Mouse (Mus musculus) neural tube, embryonic 13.5 days (tissue): ENCODE results near the gene Rnf152. TPM values are rescaled to one million over a fixed set of nuclear protein-coding genes. Genes with fewer than 3 reads are reported as not detected.

Experiments used
- ATAC-seq: fragments of 200-750 bp; cut with Nextera tagmentation; 2 replicates; pipeline ENCODE4 v1.8.0; 2017; ENCODE audit warnings: low read depth, mild to moderate bottlenecking, moderate TSS enrichment, moderate library complexity
- H3K27ac ChIP-seq: fragments of 300-500 bp; sonication (generic); replicated peaks from 2 replicates; pipeline ENCODE4 v1.5.1; 2015; ENCODE audit warnings: moderate library complexity, mild to moderate bottlenecking, inconsistent platforms
- H3K27me3 ChIP-seq: fragments of 300-500 bp; sonication (generic); 2 replicates; pipeline ENCODE4 v1.6.1; 2015; ENCODE audit warnings: mild to moderate bottlenecking, inconsistent platforms
- H3K36me3 ChIP-seq: fragments of 300-500 bp; sonication (generic); 2 replicates; pipeline ENCODE4 v1.6.1; 2015; ENCODE audit warnings: mild to moderate bottlenecking, inconsistent platforms
- H3K4me1 ChIP-seq: fragments of 300-500 bp; sonication (generic); replicated peaks from 2 replicates; pipeline ENCODE4 v1.6.1; 2015; ENCODE audit warnings: inconsistent platforms
- H3K4me2 ChIP-seq: fragments of 300-500 bp; sonication (generic); 2 replicates; pipeline ENCODE4 v1.6.1; 2015; ENCODE audit warnings: inconsistent platforms, mild to moderate bottlenecking, moderate library complexity
- H3K4me3 ChIP-seq: fragments of 300-500 bp; sonication (generic); 2 replicates; pipeline ENCODE4 v1.5.1; 2015; ENCODE audit warnings: mild to moderate bottlenecking, inconsistent platforms
- H3K9ac ChIP-seq: fragments of 300-500 bp; sonication (generic); 2 replicates; pipeline ENCODE4 v1.6.1; 2015; ENCODE audit warnings: moderate library complexity, mild to moderate bottlenecking, inconsistent platforms
- H3K9me3 ChIP-seq: fragments of 300-500 bp; sonication (generic); 2 replicates; pipeline ENCODE4 v1.6.1; 2016; ENCODE audit warnings: inconsistent platforms
- WGBS: fragments of 180-500 bp; shearing (Covaris S2); methylation state at CpG from one replicate; pipeline ENCODE4 v1.1.7; 2015; 5-methylcytosine and 5-hydroxymethylcytosine counted together
- polyA plus RNA-seq: library from polyadenylated mRNA; unstranded; fragments of >200 nt; fragmentation: Nextera tagmentation; extraction: Ambion mirVana; gene quantifications from 2 replicates; pipeline ENCODE4 v1.2.1, GENCODE M21; 2015

Rnf152 gene
- polyA plus RNA-seq, 1 experiment from 2014 or later, result 10.7 TPM

GRCm38 (mm10) chr1:105340943-105341342 lies 15.6 kb downstream of the Rnf152 start:
- Histone ChIP-seq H3K4me3 (no peak overlapping the region), H3K27me3 (no peaks in the 10 kb centered on the region), H3K9ac (no peak overlapping the region), H3K4me2 (no peak overlapping the region), H3K27ac (no peak overlapping the region), H3K4me1 (no peaks in the 10 kb centered on the region), H3K36me3 (no peaks in the 10 kb centered on the region), H3K9me3 (no peaks in the 10 kb centered on the region)
- ATAC-seq, result no peak

DNA sequence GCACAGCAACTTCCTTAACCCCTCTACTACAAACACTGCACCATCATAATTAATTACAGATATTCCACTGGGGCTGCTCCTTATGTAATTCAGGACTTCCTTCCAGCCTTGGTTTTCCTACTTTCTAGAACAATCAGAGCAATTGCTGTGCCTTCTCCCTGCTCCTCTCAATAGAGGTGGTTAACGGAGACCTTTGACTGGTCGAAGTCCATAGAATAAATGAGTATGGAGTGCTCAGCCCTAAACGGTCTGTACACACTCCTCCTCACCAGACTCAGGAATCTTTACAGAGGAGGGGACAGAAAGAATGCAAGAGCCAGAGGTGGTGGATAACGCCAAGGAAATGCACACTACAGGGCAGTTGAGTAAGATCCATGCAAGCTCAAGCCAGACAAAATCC lies 19.1 kb downstream of the Rnf152 start:
- WGBS, result 83% methylated on average over 4 of the region's 4 CpGs
- ATAC-seq, result no peak
- no peak overlapping the region for H3K9ac ChIP-seq
- H3K4me2 ChIP-seq, result no peak overlapping the region
- H3K36me3 ChIP-seq, result no peaks in the 10 kb centered on the region
- no peak overlapping the region for H3K27ac ChIP-seq
- H3K9me3 ChIP-seq, result no peaks in the 10 kb centered on the region
- no peaks in the 10 kb centered on the region for H3K27me3 ChIP-seq
- H3K4me3 ChIP-seq, result no peak overlapping the region
- H3K4me1 ChIP-seq, result no peaks in the 10 kb centered on the region

GRCm38 (mm10) chr1:105336096-105336495 lies 20.4 kb downstream of the Rnf152 start:
- H3K9ac ChIP-seq, result no peak overlapping the region
- no peaks in the 10 kb centered on the region for H3K9me3 ChIP-seq
- H3K4me3 ChIP-seq, result no peak overlapping the region
- no peaks in the 10 kb centered on the region for H3K36me3 ChIP-seq
- H3K4me1 ChIP-seq, result no peaks in the 10 kb centered on the region
- ATAC-seq, result no peak
- H3K27ac ChIP-seq, result no peak overlapping the region
- 88% methylated on average over 5 of the region's 5 CpGs for WGBS
- H3K27me3 ChIP-seq, result no peaks in the 10 kb centered on the region
- no peak overlapping the region for H3K4me2 ChIP-seq

- 85% methylated on average over 8 of the region's 8 CpGs for WGBS
- Histone ChIP-seq H3K4me1 (no peaks in the 10 kb centered on the region), H3K27ac (no peak overlapping the region), H3K4me3 (no peak overlapping the region), H3K36me3 (no peaks in the 10 kb centered on the region), H3K27me3 (no peaks in the 10 kb centered on the region), H3K4me2 (no peak overlapping the region), H3K9ac (no peak overlapping the region), H3K9me3 (no peaks in the 10 kb centered on the region)
- ATAC-seq, result no peak
Observed at GRCm38 (mm10) chr1:105332087-105332731, 24.3 kb downstream of the Rnf152 start.

- WGBS, result 48% methylated on average over 5 of the region's 5 CpGs
- no peak overlapping the region for H3K9ac ChIP-seq
- H3K4me1 ChIP-seq, result no peaks in the 10 kb centered on the region
- ATAC-seq, result no peak
- no peaks in the 10 kb centered on the region for H3K9me3 ChIP-seq
- H3K27me3 ChIP-seq, result no peaks in the 10 kb centered on the region
- no peaks in the 10 kb centered on the region for H3K36me3 ChIP-seq
- H3K4me3 ChIP-seq, result no peak overlapping the region
- H3K27ac ChIP-seq, result no peak overlapping the region
- H3K4me2 ChIP-seq, result no peak overlapping the region
Observed at GRCm38 (mm10) chr1:105331605-105332004, 24.9 kb downstream of the Rnf152 start.

DNA sequence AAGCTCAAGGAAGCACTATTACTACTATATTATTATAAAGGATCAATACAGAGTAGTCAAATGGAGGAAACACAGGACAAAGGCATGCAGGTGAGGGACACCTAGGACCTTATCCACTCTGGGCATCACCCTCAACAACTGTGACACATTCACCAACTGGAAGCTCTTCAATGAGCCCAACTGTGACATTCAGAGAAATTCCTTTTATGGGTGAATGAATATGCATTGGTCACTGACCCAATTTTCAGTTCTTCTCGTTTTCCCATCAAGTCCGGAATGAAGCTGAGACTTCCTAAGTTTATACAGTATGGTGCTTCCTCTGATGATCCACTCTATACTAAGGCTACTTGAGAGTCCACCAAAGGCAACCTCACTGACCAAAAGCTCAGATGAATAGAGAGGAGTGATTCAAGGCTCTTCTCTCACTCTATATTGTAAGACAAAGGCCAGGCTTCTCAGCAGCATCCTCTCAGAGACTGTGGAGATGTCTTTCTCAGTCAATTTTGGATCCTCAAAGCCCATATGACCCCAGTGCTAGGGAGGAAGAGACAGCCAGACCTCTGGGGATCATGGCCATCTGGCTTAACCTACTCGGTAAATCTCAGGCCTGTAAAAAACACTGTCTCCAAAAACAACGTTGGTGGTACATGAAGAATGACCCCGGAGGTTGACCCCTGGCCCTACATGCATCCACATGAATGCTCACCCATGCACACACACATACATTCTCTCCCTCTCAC lies 25.8 kb downstream of the Rnf152 start:
- 76% methylated on average over 5 of the region's 5 CpGs for WGBS
- H3K9ac ChIP-seq, result no peak overlapping the region
- no peak overlapping the region for H3K4me2 ChIP-seq
- H3K4me1 ChIP-seq, result no peaks in the 10 kb centered on the region
- H3K36me3 ChIP-seq, result no peaks in the 10 kb centered on the region
- H3K4me3 ChIP-seq, result no peak overlapping the region
- no peaks in the 10 kb centered on the region for H3K27me3 ChIP-seq
- no peaks in the 10 kb centered on the region for H3K9me3 ChIP-seq
- ATAC-seq, result no peak
- no peak overlapping the region for H3K27ac ChIP-seq

GRCm38 (mm10) chr1:105327789-105328188 lies 28.7 kb downstream of the Rnf152 start:
- ATAC-seq, result no peak
- Histone ChIP-seq H3K27me3 (no peaks in the 10 kb centered on the region), H3K4me3 (no peak overlapping the region), H3K4me2 (no peak overlapping the region), H3K27ac (no peak overlapping the region), H3K9me3 (no peaks in the 10 kb centered on the region), H3K9ac (no peak overlapping the region), H3K4me1 (no peaks in the 10 kb centered on the region), H3K36me3 (no peaks in the 10 kb centered on the region)
- WGBS, result 100% methylated on average over 1 of the region's 1 CpGs

DNA sequence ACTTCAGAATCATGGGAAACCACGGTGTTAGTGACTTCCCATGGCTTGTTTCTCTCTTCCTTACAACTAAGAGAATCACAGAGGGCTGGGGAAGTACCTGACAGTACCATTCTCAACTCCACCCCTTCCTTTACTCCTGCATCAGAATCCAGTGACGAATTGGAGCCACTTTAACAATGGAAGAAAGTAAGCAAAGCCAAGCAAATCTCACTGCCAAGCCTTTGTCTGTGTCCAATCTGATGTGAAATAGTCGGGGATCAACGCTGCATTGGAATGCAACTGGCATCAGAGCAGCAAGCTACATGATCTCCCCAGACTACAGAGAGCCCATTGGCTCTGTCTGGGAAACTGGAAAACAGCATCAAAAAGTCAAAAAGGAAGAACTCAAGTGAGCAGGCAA lies 31.9 kb downstream of the Rnf152 start:
- Histone ChIP-seq H3K4me3 (no peak overlapping the region), H3K27ac (no peak overlapping the region), H3K4me2 (no peak overlapping the region), H3K9ac (no peak overlapping the region), H3K36me3 (no peaks in the 10 kb centered on the region), H3K4me1 (no peaks in the 10 kb centered on the region), H3K27me3 (no peaks in the 10 kb centered on the region), H3K9me3 (no peaks in the 10 kb centered on the region)
- 59% methylated on average over 4 of the region's 4 CpGs for WGBS
- ATAC-seq, result no peak

DNA sequence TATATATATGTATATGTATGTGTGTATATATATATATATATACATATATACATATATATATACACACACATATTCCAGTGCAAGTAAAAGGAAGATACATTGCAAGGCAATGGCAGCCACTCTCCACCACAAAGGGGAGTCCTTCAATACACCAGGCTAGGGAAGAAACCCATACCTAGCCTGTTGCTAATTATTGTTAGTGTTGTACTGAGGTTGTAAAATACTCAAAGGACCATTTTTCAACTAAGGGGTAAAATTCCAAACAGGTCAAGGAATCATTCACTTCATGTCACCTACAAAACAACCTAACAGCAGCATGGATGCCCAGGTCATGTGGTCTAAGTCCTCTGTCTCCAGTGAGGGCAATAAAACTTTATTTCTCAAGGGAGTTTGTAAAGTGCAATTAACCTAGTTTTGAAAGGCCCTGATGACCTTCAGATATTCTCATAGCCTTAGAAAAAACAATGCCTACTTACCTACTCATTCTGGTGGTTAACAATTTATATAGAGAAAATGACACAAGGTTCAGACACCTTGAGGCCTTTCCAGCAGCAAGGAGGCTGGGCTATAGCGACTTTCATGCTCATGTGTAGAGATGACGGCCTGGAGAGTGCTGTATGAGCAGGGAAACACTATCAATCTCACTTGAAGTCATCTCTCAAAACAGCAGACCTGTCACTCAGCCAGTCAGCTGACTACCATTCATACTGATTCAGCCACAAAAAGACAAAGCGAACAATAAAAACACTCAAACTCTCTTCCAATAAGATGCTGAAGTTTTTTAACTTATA lies 42.3 kb downstream of the Rnf152 start:
- WGBS, result 61% methylated on average over 3 of the region's 3 CpGs

GRCm38 (mm10) chr1:105312601-105312901 lies 44.0 kb downstream of the Rnf152 start:
- no peak overlapping the region for H3K4me3 ChIP-seq
- WGBS, result 50% methylated on average over 2 of the region's 2 CpGs
- H3K27me3 ChIP-seq, result no peaks in the 10 kb centered on the region
- H3K36me3 ChIP-seq, result no peaks in the 10 kb centered on the region
- no peak overlapping the region for H3K4me2 ChIP-seq
- peak; percentile 40; the same call in 1 of the 2 replicates for ATAC-seq
- no peaks in the 10 kb centered on the region for H3K9me3 ChIP-seq
- H3K4me1 ChIP-seq, result peaks cover 9% of the 10 kb centered on the region
- peak overlapping the region; percentile 62; the same call in 1 of the 2 replicates for H3K27ac ChIP-seq
- no peak overlapping the region for H3K9ac ChIP-seq

More for the DNA sequence above, 42.3 kb downstream of the Rnf152 start:
- no peaks in the 10 kb centered on the region for H3K27me3 ChIP-seq
- H3K4me2 ChIP-seq, result no peak overlapping the region
- no peak overlapping the region for H3K4me3 ChIP-seq
- no peaks in the 10 kb centered on the region for H3K36me3 ChIP-seq
- no peaks in the 10 kb centered on the region for H3K9me3 ChIP-seq
- peaks cover 9% of the 10 kb centered on the region for H3K4me1 ChIP-seq
- H3K27ac ChIP-seq, result no peak overlapping the region
- no peak for ATAC-seq
- no peak overlapping the region for H3K9ac ChIP-seq

DNA sequence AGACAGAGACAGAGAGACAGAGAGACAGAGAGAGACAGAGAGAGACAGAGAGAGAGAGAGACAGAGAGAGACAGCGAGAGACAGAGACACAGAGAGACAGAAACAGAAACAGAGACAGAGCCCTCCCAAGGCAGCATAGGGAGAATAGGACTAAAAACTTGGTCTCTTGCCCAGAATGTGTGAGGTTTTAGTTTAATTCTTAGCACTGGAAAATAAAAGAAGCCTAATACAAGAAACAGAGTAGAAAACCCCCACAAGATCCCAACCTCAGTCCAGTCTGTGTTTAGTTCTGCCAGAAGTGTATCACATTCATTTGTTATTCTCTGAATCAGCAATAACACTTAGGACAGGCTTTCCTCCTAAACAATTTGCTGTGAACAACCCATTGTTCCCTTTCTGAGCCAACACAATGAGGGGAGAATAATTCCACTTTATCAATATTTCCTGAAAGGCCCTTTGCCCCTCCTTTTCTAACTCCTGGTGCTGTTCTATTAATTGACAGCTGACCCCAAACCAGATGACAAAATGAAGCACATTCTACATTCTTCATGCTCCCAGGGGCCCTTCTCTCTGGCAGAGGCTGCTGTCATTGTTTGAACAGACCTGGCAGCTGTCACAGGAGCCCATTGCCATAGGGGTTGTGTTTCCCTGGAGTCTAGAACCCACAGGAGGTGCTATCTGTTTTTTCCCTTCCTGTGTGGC lies 44.5 kb downstream of the Rnf152 start:
- no peaks in the 10 kb centered on the region for H3K36me3 ChIP-seq
- peak overlapping the region; percentile 62; the same call in 1 of the 2 replicates for H3K27ac ChIP-seq
- no peak overlapping the region for H3K4me3 ChIP-seq
- no peaks in the 10 kb centered on the region for H3K9me3 ChIP-seq
- H3K27me3 ChIP-seq, result no peaks in the 10 kb centered on the region
- peak; percentile 43; the same call in 1 of the 2 replicates for ATAC-seq
- no peak overlapping the region for H3K9ac ChIP-seq
- peaks cover 9% of the 10 kb centered on the region for H3K4me1 ChIP-seq
- 89% methylated on average over 1 of the region's 1 CpGs for WGBS
- H3K4me2 ChIP-seq, result no peak overlapping the region

- no peak for ATAC-seq
- H3K4me1 ChIP-seq, result no peaks in the 10 kb centered on the region
- 72% methylated on average over 6 of the region's 6 CpGs for WGBS
- no peaks in the 10 kb centered on the region for H3K27me3 ChIP-seq
- H3K4me3 ChIP-seq, result no peak overlapping the region
- no peak overlapping the region for H3K9ac ChIP-seq
- H3K4me2 ChIP-seq, result no peak overlapping the region
- H3K36me3 ChIP-seq, result no peaks in the 10 kb centered on the region
- H3K27ac ChIP-seq, result no peak overlapping the region
- H3K9me3 ChIP-seq, result no peaks in the 10 kb centered on the region
Observed at GRCm38 (mm10) chr1:105302164-105302563, 54.3 kb downstream of the Rnf152 start.
